Mouse (Mus musculus) embryonic facial prominence, embryonic 11.5 days (tissue): ENCODE data around the gene Col5a2. TPM values are rescaled to one million over a fixed set of nuclear protein-coding genes. Genes with fewer than 3 reads are reported as not detected.
A peak's percentile ranks its signal among the peaks of the same experiment; 100 is the strongest.

Source experiments
- ATAC-seq: fragments of 200-750 bp; cut with Nextera tagmentation; replicated peaks from 2 replicates; pipeline ENCODE4 v1.8.0; 2017; ENCODE audit warnings: low read depth; ENCODE audit not compliant: insufficient number of reproducible peaks, low FRiP score, low TSS enrichment
- DNase-seq: peaks from one replicate; pipeline ENCODE4 v3.0.0-alpha.2; 2015; ENCODE audit warnings: low spot score
- H3K27ac ChIP-seq: fragments of 300-500 bp; sonication (generic); replicated peaks from 2 replicates; pipeline ENCODE4 v1.5.1; 2014; ENCODE audit warnings: mild to moderate bottlenecking, low read depth, low read length, control low read depth
- H3K27me3 ChIP-seq: fragments of 300-500 bp; sonication (generic); 2 replicates; pipeline ENCODE4 v1.6.1; 2014; ENCODE audit warnings: mild to moderate bottlenecking, low read length, moderate library complexity, mixed read lengths; ENCODE audit not compliant: control insufficient read depth, insufficient read depth
- H3K36me3 ChIP-seq: fragments of 300-500 bp; sonication (generic); replicated peaks from 2 replicates; pipeline ENCODE4 v1.6.1; 2014; ENCODE audit warnings: low read depth, mild to moderate bottlenecking, low read length, moderate library complexity, mixed read lengths; ENCODE audit not compliant: control insufficient read depth, insufficient read depth
- H3K4me1 ChIP-seq: fragments of 300-500 bp; sonication (generic); 2 replicates; pipeline ENCODE4 v1.6.1; 2014; ENCODE audit warnings: low read length, mixed read lengths; ENCODE audit not compliant: control insufficient read depth, insufficient read depth
- H3K4me2 ChIP-seq: fragments of 300-500 bp; sonication (generic); 2 replicates; pipeline ENCODE4 v1.6.1; 2014; ENCODE audit warnings: low read depth, mild to moderate bottlenecking, control low read depth, low read length, moderate library complexity
- H3K4me3 ChIP-seq: fragments of 300-500 bp; sonication (generic); 2 replicates; pipeline ENCODE4 v1.5.1; 2014; ENCODE audit warnings: low read depth, low read length, control low read depth
- H3K9ac ChIP-seq: fragments of 300-500 bp; sonication (generic); replicated peaks from 2 replicates; pipeline ENCODE4 v1.6.1; 2014; ENCODE audit warnings: mild to moderate bottlenecking, control low read depth, low read length
- H3K9me3 ChIP-seq: fragments of 300-500 bp; sonication (generic); replicated peaks from 2 replicates; pipeline ENCODE4 v1.6.1; 2016; ENCODE audit warnings: mild to moderate bottlenecking, low read length, inconsistent platforms, mixed read lengths; ENCODE audit not compliant: control insufficient read depth
- WGBS: fragments of 180-500 bp; shearing (Covaris S2); extraction: QIAGEN DNeasy Blood & Tissue Kit; methylation state at CpG from one replicate; pipeline ENCODE4 v1.1.7; 2014; 5-methylcytosine and 5-hydroxymethylcytosine counted together
- polyA plus RNA-seq: library from polyadenylated mRNA; unstranded; fragments of >200 nt; fragmentation: Nextera tagmentation; extraction: Ambion mirVana; gene quantifications from 2 replicates; pipeline ENCODE4 v1.2.1, GENCODE M21; 2014

Gene Col5a2
- polyA plus RNA-seq, 1 experiment from 2014 or later, result 24.6 TPM

GRCm38 (mm10) chr1:45481876-45482275, 21.2 kb downstream of the Col5a2 start:
- Histone ChIP-seq H3K4me1 (no peaks in the 10 kb centered on the region), H3K27ac (no peak overlapping the region), H3K9ac (no peak overlapping the region), H3K36me3 (no peaks in the 10 kb centered on the region), H3K9me3 (no peaks in the 10 kb centered on the region), H3K27me3 (no peaks in the 10 kb centered on the region), H3K4me2 (no peak overlapping the region), H3K4me3 (no peak overlapping the region)
- ATAC-seq (no peak), DNase-seq (no peak)
- WGBS, result 96% methylated on average over 1 of the region's 1 CpGs

- no peak overlapping the region for H3K4me2 ChIP-seq
- H3K36me3 ChIP-seq, result no peaks in the 10 kb centered on the region
- no peaks in the 10 kb centered on the region for H3K27me3 ChIP-seq
- no peaks in the 10 kb centered on the region for H3K4me1 ChIP-seq
- H3K27ac ChIP-seq, result no peak overlapping the region
- no peak overlapping the region for H3K9ac ChIP-seq
- DNase-seq (no peak), ATAC-seq (no peak)
- no peaks in the 10 kb centered on the region for H3K9me3 ChIP-seq
- H3K4me3 ChIP-seq, result no peak overlapping the region
Observed at GRCm38 (mm10) chr1:45479087-45479486, 24.0 kb downstream of the Col5a2 start.

GRCm38 (mm10) chr1:45472751-45473150, 30.3 kb downstream of the Col5a2 start:
- Histone ChIP-seq H3K9ac (no peak overlapping the region), H3K9me3 (no peaks in the 10 kb centered on the region), H3K36me3 (no peaks in the 10 kb centered on the region), H3K4me1 (no peaks in the 10 kb centered on the region), H3K4me3 (no peak overlapping the region), H3K27me3 (no peaks in the 10 kb centered on the region), H3K27ac (no peak overlapping the region), H3K4me2 (no peak overlapping the region)
- WGBS, result 43% methylated on average over 4 of the region's 4 CpGs
- ATAC-seq, result no peak
- no peak for DNase-seq

- 61% methylated on average over 2 of the region's 2 CpGs for WGBS
- no peak for ATAC-seq
- no peaks in the 10 kb centered on the region for H3K4me1 ChIP-seq
Observed at GRCm38 (mm10) chr1:45460767-45461166, 42.3 kb downstream of the Col5a2 start.

GRCm38 (mm10) chr1:45455763-45456162, 47.3 kb downstream of the Col5a2 start:
- Histone ChIP-seq H3K4me3 (no peak overlapping the region), H3K9ac (no peak overlapping the region), H3K4me2 (no peak overlapping the region), H3K9me3 (no peaks in the 10 kb centered on the region), H3K27me3 (no peaks in the 10 kb centered on the region), H3K27ac (no peak overlapping the region), H3K4me1 (no peaks in the 10 kb centered on the region), H3K36me3 (no peaks in the 10 kb centered on the region)
- DNase-seq, result no peak
- ATAC-seq, result no peak
- WGBS, result 92% methylated on average over 1 of the region's 1 CpGs

More at GRCm38 (mm10) chr1:45460767-45461166, 42.3 kb downstream of the Col5a2 start:
- no peaks in the 10 kb centered on the region for H3K36me3 ChIP-seq
- no peaks in the 10 kb centered on the region for H3K9me3 ChIP-seq
- no peaks in the 10 kb centered on the region for H3K27me3 ChIP-seq
- peak; percentile 61 for DNase-seq
- H3K4me3 ChIP-seq, result no peak overlapping the region
- H3K4me2 ChIP-seq, result no peak overlapping the region
- H3K9ac ChIP-seq, result no peak overlapping the region
- H3K27ac ChIP-seq, result no peak overlapping the region

- Histone ChIP-seq H3K9me3 (no peaks in the 10 kb centered on the region), H3K4me1 (no peaks in the 10 kb centered on the region), H3K27me3 (no peaks in the 10 kb centered on the region), H3K9ac (no peak overlapping the region), H3K4me3 (no peak overlapping the region), H3K36me3 (no peaks in the 10 kb centered on the region), H3K4me2 (no peak overlapping the region), H3K27ac (no peak overlapping the region)
- WGBS, result 88% methylated on average over 1 of the region's 1 CpGs
- ATAC-seq (no peak), DNase-seq (no peak)
Observed at GRCm38 (mm10) chr1:45448856-45449255, 54.2 kb downstream of the Col5a2 start.

GRCm38 (mm10) chr1:45431922-45432321, 71.2 kb downstream of the Col5a2 start:
- peak; percentile 82 for DNase-seq
- Histone ChIP-seq H3K9me3 (no peaks in the 10 kb centered on the region), H3K36me3 (no peaks in the 10 kb centered on the region), H3K9ac (no peak overlapping the region), H3K4me2 (no peak overlapping the region), H3K4me1 (no peaks in the 10 kb centered on the region), H3K27ac (no peak overlapping the region), H3K27me3 (no peaks in the 10 kb centered on the region), H3K4me3 (no peak overlapping the region)
- peak; percentile 65 for ATAC-seq
- WGBS, result 20% methylated on average over 3 of the region's 3 CpGs

- no peak for DNase-seq
- Histone ChIP-seq H3K9ac (no peak overlapping the region), H3K4me2 (no peak overlapping the region), H3K36me3 (no peaks in the 10 kb centered on the region), H3K4me3 (no peak overlapping the region), H3K27me3 (no peaks in the 10 kb centered on the region), H3K4me1 (no peaks in the 10 kb centered on the region), H3K9me3 (no peaks in the 10 kb centered on the region), H3K27ac (no peak overlapping the region)
- ATAC-seq, result no peak
- WGBS, result 91% methylated on average over 4 of the region's 4 CpGs
Observed at GRCm38 (mm10) chr1:45430520-45430919, 72.6 kb downstream of the Col5a2 start.
